Mouse (Mus musculus) liver, embryonic 14.5 days (tissue): ENCODE results near the gene Ccdc177.
A peak's percentile ranks its signal among the peaks of the same experiment; 100 is the strongest.

ENCODE experiments used
- CTCF ChIP-seq: IDR thresholded peaks from 2 replicates; pipeline ENCODE4 v1.5.1; 2016; ENCODE audit warnings: antibody characterized with exemption, low read depth, control low read depth
- EP300 ChIP-seq: IDR thresholded peaks from 2 replicates; pipeline ENCODE4 v1.6.1; 2016; ENCODE audit warnings: antibody characterized with exemption, low read depth

DNA sequence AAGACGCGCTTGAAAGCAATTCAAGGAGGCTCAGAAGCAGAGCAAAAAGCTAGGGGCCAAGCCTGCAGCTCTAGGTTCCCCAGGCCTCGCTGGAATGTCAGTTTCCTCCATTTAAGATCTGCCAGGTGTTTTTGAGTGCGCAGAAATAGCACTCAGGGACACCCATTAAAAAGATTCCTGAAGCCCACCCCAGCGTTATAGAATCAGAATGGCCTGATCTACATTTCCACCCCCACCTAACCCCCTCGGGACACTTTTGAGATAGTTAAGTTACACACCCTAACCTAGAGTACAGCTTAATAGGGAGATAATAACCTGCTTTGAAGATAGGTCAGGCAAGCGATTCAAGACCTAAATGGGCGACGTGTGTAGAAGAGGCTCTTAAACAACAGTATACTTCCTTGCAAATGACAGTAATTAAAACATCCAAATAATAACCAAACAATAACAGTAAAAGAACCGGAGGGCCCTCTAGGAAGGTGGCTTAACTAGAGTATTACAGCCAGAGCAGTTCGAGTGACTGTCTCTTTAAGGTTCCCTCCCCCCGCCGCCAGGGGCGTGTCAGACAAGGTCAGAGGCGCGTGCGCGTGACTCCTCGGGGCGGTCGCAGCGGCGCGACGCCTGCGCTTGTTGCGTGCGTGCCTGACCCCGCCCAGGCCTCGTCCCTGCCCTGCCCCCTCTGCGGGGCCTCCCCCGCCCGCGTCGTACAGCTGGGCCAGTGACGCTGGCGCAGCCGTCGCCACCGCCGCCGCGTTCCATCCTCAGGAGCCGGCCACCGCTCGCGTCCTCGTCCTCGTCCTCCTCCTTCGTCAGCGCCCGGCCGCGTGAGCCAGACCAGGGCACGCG, 29.6 kb upstream of the Ccdc177 start, which contains the start of gene Susd6:
- peak; percentile 60 for TF ChIP-seq CTCF
- TF ChIP-seq EP300: peak; percentile 33; the same call in 1 of the 2 replicates
